Mouse (Mus musculus) hindlimb bud, embryonic 11.5 days (tissue): ENCODE results near the gene Ptpn1.

Source experiments
- DNase-seq: peaks from one replicate; pipeline ENCODE4 v3.0.0-alpha.2; 2012; ENCODE audit warnings: low read depth, low spot score; ENCODE audit errors: extremely low spot score

Gene Ptpn1

GRCm38 (mm10) chr2:167944193-167944592 lies 12.3 kb downstream of the Ptpn1 start:
- DNase-seq = no peak

DNA sequence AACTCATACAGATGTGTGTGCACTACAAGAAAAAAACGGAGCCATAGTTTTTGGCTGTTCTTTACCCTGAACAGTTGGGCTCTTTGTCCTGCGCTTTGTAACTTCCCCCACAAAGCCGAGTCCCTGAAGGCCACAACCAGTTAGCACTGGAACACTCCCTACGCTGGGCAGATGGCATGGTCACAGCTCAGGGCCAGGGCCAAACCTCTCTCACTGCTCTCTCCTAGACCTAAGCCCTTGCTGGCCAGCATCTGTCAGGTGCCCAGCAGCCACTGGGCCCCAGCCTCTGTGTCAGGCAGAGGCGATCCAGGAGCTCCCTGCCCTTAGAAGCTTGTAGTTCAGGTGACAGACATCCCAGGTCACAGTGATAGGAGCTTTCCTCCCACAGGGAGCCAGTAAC lies 13.6 kb downstream of the Ptpn1 start:
- no peak for DNase-seq

GRCm38 (mm10) chr2:167947251-167947650 lies 15.4 kb downstream of the Ptpn1 start:
- no peak for DNase-seq

- DNase-seq = no peak
These were observed 16.2 kb downstream of the Ptpn1 start for GRCm38 (mm10) chr2:167948047-167948446.

- no peak for DNase-seq
These were observed 16.7 kb downstream of the Ptpn1 start for GRCm38 (mm10) chr2:167948557-167948956.

- DNase-seq = no peak
These were observed 17.4 kb downstream of the Ptpn1 start for GRCm38 (mm10) chr2:167949250-167949649.

DNA sequence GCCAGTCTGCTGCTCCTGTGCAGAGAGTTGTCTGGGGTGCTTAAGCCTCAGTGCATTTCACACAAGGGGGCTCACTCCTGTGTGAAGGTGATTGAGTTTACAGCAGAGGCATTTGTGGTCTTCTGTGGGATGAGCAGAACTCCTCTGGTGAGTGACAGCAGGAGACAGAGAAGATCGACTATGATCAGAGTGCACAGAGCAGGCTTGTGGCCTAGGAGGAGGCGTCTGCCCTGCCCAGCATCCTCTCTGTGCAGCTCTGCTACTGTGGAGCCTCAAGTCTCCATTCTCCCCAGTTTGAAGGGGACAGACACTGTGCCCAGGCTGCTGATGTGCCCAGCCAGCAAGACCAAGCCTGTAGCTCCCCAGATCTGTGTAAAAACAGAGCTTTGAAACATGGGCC lies 18.0 kb downstream of the Ptpn1 start:
- DNase-seq = no peak

DNA sequence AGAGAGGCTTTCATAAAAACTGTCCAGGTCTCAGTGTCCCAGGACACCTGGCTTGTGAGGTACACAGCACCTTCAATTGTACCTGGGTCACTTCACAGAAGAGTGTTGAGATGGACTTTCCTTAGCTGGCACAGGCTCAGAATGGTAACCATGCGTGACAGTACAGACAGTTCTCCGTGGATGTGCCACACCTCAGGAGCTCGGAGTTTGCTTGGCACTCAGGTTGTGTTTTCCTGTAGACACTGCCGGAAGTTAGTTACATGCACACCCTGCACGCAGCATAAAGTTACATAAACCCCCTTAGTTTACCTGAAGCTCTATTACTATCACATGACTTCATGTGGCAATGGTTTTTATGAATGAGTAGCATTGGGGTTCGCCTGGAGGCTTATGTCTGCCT lies 18.8 kb downstream of the Ptpn1 start:
- DNase-seq = no peak

DNA sequence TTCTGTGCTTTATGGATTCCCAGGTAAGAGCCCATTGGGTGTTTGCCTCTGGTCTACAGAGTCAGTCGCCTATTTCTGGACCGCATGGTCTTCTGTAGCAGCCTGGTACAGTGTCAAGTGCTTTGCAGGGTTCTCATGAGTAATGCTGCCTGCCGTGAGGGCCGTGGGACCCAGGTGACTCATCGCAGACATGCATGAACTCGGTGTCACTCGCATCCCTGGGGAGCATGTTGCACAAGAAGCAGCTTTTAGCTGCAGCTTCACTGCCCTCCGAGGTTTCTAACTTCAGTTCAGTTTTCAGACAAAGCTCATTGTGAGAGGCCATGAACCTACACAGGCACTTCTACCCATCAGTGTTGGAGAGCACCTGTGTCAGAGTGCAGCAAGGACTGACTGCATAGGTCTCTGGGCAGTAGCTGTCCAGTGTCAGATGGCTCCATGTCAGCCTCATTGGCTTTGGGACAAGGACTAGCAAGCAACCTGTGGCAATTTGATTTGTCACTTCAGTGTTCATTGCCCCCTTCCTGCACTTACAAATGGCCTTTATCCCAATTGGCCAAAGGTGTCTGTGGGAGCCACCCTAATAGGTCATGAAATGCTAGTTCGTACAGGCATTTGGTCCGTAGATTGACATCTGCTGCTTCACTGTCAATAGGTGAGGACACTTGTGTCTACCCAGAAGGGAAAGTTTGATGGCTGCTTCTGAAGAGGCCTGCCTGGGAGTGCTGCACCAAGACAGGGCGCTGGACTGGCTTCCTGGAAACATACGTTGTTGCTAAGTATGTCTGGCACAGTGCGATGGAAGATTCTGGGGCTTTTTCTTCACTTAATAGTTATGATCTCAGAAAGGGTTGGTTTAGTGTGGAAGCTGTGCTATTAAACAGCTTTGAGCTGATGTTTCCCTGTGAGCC lies 19.7 kb downstream of the Ptpn1 start:
- DNase-seq = no peak

GRCm38 (mm10) chr2:167953819-167954218 lies 22.0 kb downstream of the Ptpn1 start:
- DNase-seq = no peak

GRCm38 (mm10) chr2:167954928-167955327 lies 23.1 kb downstream of the Ptpn1 start:
- DNase-seq = no peak

DNA sequence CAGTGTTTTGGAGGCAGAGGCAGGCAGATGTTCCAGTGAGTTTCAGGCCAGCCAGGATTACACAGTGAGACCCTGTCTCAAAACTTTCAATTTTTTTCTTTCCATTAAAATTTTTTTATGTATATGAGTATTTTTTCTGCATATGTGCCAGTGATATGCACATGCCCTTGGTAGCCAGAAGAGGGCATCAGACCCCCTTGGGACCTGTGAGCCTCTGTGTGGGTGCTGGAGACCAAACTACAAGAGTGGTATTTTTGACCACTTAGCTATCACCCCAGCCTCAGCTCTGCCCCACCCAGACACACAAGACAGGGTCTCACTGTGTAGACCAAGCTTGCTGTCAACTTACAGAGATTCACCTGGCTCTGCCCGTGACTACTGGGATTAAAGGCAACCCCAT lies 25.7 kb downstream of the Ptpn1 start:
- no peak for DNase-seq

DNA sequence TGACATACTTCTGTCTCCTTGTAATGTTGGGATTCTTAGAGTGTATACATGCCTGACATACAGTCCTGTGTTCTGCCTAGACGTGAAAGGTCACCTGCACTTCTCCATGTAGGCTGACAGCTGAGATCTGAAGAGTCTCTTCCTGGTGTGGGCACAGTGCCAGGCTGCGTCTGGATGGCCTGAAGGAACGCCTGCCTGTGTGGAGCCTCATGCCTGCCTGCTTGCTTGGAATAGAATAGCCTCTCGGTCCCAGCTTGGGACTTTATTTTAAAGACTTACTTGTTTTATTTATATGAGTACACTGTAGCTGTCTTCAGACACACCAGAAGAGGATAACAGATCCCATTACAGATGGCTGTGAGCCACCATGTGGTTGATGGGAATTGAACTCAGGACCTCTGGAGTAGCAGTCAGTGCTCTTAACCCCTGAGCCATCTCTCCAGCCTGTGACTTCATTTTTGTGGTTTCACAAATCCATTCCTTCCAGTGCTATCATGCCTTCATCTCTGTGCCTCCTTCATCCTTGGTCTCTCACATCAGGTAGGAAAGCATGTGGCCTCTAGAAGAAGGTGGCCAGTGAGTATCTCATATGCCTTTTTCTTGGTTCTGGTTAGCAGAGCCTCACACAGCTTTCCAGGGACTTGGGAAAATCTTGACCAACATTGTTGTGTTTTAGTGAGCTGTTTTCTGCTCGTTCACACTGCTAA lies 26.4 kb downstream of the Ptpn1 start:
- DNase-seq = no peak

DNA sequence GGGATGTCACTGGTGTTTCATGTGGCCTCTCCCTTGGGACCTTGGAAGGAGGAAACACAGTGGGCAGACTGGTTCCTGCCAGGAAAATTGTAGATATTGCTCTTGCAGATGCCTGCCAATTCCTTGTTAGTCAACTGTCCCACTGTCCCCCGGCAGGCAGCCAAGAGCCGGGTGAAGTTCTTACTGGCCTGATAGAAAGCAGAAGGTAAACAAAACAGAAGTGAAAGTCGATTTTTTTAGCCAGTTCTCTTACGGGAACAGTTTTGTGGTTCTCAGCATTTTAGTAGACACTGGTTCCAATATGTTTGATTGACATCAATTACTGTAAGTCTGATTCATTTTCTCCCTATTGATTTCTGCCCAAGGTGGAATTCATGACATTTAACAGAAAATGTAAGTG lies 27.0 kb downstream of the Ptpn1 start:
- DNase-seq = no peak

GRCm38 (mm10) chr2:167959384-167959911 lies 27.6 kb downstream of the Ptpn1 start:
- DNase-seq = no peak

- no peak for DNase-seq
These were observed 28.1 kb downstream of the Ptpn1 start for GRCm38 (mm10) chr2:167959996-167960395.

DNA sequence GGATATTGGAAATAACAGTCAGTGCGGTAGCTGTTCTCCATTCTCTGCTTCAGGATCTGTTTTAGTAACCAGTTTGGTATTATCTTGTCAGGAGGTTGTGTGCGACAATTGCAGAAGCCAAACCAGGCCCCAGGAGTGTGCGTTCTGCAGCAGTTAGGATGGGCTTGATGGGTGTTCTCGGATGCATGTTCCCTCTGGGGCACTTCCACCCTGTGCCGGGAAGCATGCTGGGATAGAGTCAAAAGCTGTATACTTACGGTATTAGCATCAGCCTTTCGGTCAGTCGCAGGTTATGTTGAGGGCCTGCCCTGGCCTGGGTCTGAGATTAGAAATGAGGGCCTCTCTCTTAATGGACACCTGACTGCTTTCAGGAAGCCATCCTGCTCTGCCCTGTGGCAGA lies 28.7 kb downstream of the Ptpn1 start:
- DNase-seq = no peak

GRCm38 (mm10) chr2:167962347-167962746 lies 30.5 kb downstream of the Ptpn1 start:
- DNase-seq = no peak

DNA sequence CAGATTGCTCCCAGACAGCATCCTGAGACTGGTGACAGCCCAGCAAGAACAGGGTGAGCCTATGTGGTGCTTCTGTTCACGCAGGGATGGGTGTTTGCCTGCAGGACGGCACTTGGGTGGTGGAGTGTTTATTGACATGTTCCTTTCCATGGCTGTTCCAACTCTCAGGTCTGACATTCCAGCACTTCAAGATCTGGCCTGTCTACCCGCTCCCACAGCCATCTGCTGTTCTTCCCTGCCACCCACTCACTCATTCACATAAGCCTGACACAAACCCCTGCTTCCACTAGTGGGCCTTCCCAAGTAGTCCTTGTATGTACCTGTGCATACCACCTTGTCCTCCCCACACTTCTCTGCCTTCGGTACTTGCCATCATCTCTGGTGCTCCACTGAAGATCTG lies 31.3 kb downstream of the Ptpn1 start:
- no peak for DNase-seq

GRCm38 (mm10) chr2:167963778-167964300 lies 32.0 kb downstream of the Ptpn1 start:
- DNase-seq = no peak

- no peak for DNase-seq
These were observed 32.5 kb downstream of the Ptpn1 start for GRCm38 (mm10) chr2:167964320-167964719.

- no peak for DNase-seq
These were observed 34.1 kb downstream of the Ptpn1 start for GRCm38 (mm10) chr2:167965911-167966310.
